Mouse (Mus musculus) heart, embryonic 15.5 days (tissue): ENCODE measurements at regions not wholly inside any gene's neighbourhood (a gene's known extent, or its start where the extent isn't known, plus 50 kb on each side); places are given as distances from the start of the nearest gene placed in this dataset.
A peak's percentile ranks its signal among the peaks of the same experiment; 100 is the strongest.

Source experiments
- ATAC-seq: fragments of 200-750 bp; cut with Nextera tagmentation; replicated peaks from 2 replicates; pipeline ENCODE4 v1.8.0; 2017; ENCODE audit warnings: low read depth, moderate TSS enrichment; ENCODE audit not compliant: insufficient number of reproducible peaks, insufficient read depth, low FRiP score
- H3K27ac ChIP-seq: fragments of 300-500 bp; sonication (generic); 2 replicates; pipeline ENCODE4 v1.5.1; 2015; ENCODE audit warnings: mild to moderate bottlenecking, inconsistent platforms
- H3K27me3 ChIP-seq: fragments of 300-500 bp; sonication (generic); 2 replicates; pipeline ENCODE4 v1.6.1; 2015; ENCODE audit warnings: inconsistent platforms
- H3K36me3 ChIP-seq: fragments of 300-500 bp; sonication (generic); 2 replicates; pipeline ENCODE4 v1.6.1; 2015; ENCODE audit warnings: mild to moderate bottlenecking, inconsistent platforms
- H3K4me1 ChIP-seq: fragments of 300-500 bp; sonication (generic); replicated peaks from 2 replicates; pipeline ENCODE4 v1.6.1; 2015; ENCODE audit warnings: inconsistent platforms
- H3K4me2 ChIP-seq: fragments of 300-500 bp; sonication (generic); 2 replicates; pipeline ENCODE4 v1.6.1; 2015; ENCODE audit warnings: inconsistent platforms, mild to moderate bottlenecking, moderate library complexity
- H3K4me3 ChIP-seq: fragments of 300-500 bp; sonication (generic); 2 replicates; pipeline ENCODE4 v1.5.1; 2015; ENCODE audit warnings: mild to moderate bottlenecking, inconsistent platforms
- H3K9ac ChIP-seq: fragments of 300-500 bp; sonication (generic); 2 replicates; pipeline ENCODE4 v1.6.1; 2015; ENCODE audit warnings: mild to moderate bottlenecking, inconsistent platforms
- H3K9me3 ChIP-seq: fragments of 300-500 bp; sonication (generic); replicated peaks from 2 replicates; pipeline ENCODE4 v1.6.1; 2016; ENCODE audit warnings: inconsistent platforms
- WGBS: fragments of 180-500 bp; shearing (Covaris S2); methylation state at CpG from one replicate; pipeline ENCODE4 v1.1.7; 2015; ENCODE audit warnings: mixed read lengths; 5-methylcytosine and 5-hydroxymethylcytosine counted together

DNA sequence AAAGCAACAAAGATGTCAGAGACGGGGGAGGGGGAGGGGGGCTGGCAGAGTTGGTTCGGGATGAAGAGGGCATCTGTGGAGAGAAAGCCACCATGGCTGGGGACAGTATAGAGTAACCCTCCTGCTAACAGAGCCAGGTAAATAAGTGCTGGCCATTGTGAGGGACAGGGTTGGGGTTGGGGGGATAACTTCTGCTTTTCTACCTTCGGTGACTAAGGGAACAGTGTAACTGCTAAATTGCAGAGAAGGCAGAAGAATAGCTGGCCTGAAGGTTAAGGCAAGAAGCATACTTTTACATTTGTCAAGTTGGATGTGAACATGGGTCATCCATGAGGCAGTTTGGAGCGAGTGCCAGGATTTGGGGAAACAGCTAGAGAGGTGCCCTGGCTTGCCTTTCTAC is 395.1 kb downstream of the H2al1j start:
- no peaks in the 10 kb centered on the region for H3K27me3 ChIP-seq
- H3K27ac ChIP-seq = no peak overlapping the region
- H3K36me3 ChIP-seq = no peaks in the 10 kb centered on the region
- no peak for ATAC-seq
- H3K4me1 ChIP-seq = no peaks in the 10 kb centered on the region; the same call in 1 of the 2 replicates
- no peak overlapping the region for H3K9ac ChIP-seq
- WGBS = 71% methylated on average over 4 of the region's 4 CpGs
- H3K4me3 ChIP-seq = no peak overlapping the region
- H3K4me2 ChIP-seq = no peak overlapping the region
- no peaks in the 10 kb centered on the region for H3K9me3 ChIP-seq

DNA sequence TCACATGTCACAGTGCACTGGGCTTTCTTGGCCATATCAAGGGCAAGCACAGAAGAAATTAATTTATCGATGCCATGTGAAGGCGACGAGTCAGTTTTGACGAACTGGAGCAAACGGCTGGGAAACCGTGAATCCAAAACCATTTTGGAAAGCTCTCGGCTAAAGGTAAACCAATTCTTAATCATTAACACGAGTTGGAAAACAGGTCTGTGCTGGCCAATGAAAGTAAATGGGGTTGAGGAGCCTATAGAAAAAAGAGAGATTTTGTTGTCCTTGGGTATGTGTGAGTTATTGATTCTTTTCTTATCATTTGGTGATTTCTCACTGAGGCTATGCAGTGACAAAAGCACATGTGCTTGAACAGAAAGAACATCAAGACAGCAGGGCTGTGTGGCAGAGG is 397.1 kb downstream of the H2al1j start:
- Histone ChIP-seq H3K27me3 (no peaks in the 10 kb centered on the region), H3K4me3 (no peak overlapping the region), H3K36me3 (no peaks in the 10 kb centered on the region), H3K4me2 (no peak overlapping the region), H3K4me1 (peaks cover 3% of the 10 kb centered on the region; the same call in 1 of the 2 replicates), H3K9ac (no peak overlapping the region), H3K9me3 (no peaks in the 10 kb centered on the region), H3K27ac (no peak overlapping the region)
- no peak for ATAC-seq
- 90% methylated on average over 8 of the region's 8 CpGs for WGBS

GRCm38 (mm10) chrX:11726524-11727231 is 399.1 kb downstream of the H2al1j start:
- Histone ChIP-seq H3K9ac (no peak overlapping the region), H3K27ac (no peak overlapping the region), H3K36me3 (no peaks in the 10 kb centered on the region), H3K27me3 (no peaks in the 10 kb centered on the region), H3K4me3 (no peak overlapping the region), H3K9me3 (no peaks in the 10 kb centered on the region), H3K4me1 (0 out of 2 replicates have a peak, but pooled peaks cover 3% of the 10 kb centered on the region), H3K4me2 (no peak overlapping the region)
- 44% methylated on average over 8 of the region's 8 CpGs for WGBS
- no peak for ATAC-seq

- Histone ChIP-seq H3K9me3 (no peaks in the 10 kb centered on the region), H3K27ac (no peak overlapping the region), H3K27me3 (no peaks in the 10 kb centered on the region), H3K9ac (no peak overlapping the region), H3K4me3 (no peak overlapping the region), H3K4me2 (no peak overlapping the region), H3K36me3 (no peaks in the 10 kb centered on the region), H3K4me1 (0 out of 2 replicates have a peak, but pooled peaks cover 3% of the 10 kb centered on the region)
- ATAC-seq = no peak
- WGBS = 58% methylated on average over 4 of the region's 4 CpGs
These were observed 400.9 kb downstream of the H2al1j start for GRCm38 (mm10) chrX:11728481-11728880.

DNA sequence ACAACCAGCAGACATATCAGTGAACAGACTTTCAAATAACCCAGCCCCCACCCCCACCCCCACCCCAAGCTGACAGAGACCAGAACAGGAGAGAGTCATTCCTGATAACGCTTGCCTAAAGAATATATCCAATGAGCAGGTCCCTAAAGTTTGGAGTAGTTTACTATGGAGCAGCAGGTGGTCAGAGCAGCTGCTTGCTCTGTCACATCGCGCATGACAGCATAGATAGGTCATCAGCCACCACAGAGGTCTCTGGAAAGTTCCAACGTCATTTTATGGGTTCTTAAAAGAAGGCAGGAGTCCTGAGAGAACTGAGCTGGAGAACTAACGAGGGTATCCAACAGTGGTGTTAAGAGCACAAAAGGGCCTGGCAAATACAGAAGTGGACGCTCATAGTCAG is 402.4 kb downstream of the H2al1j start:
- Histone ChIP-seq H3K27me3 (no peaks in the 10 kb centered on the region), H3K27ac (no peak overlapping the region), H3K9me3 (no peaks in the 10 kb centered on the region), H3K4me2 (no peak overlapping the region), H3K9ac (no peak overlapping the region), H3K36me3 (no peaks in the 10 kb centered on the region), H3K4me3 (no peak overlapping the region), H3K4me1 (peaks cover 10% of the 10 kb centered on the region)
- ATAC-seq = no peak
- WGBS = 66% methylated on average over 6 of the region's 6 CpGs

DNA sequence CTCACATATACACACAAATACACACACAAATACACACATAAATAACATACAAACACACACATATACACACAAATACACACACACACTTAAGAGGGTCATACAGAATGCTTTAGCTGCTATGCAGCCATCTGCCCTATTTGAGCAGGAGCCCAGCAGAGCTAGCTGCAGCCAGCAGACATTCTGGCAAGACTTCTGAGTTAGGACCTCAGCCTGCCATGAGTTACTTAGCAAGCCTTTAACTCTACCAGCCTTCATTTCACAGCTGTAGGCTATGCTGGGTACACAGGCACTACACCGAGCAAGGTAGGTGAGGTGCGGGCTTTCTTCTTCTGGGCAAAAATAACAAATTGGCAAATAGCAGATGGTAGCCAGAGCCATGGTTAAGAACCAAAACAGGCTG is 404.7 kb downstream of the H2al1j start:
- H3K4me3 ChIP-seq = no peak overlapping the region
- H3K4me2 ChIP-seq = no peak overlapping the region
- ATAC-seq = no peak
- 86% methylated on average over 2 of the region's 2 CpGs for WGBS
- peaks cover 4% of the 10 kb centered on the region; the same call in 1 of the 2 replicates for H3K27me3 ChIP-seq
- H3K9ac ChIP-seq = no peak overlapping the region
- no peak overlapping the region for H3K27ac ChIP-seq
- no peaks in the 10 kb centered on the region for H3K36me3 ChIP-seq
- H3K9me3 ChIP-seq = no peaks in the 10 kb centered on the region
- peaks cover 20% of the 10 kb centered on the region for H3K4me1 ChIP-seq

GRCm38 (mm10) chrX:11734505-11735435 is 407.1 kb downstream of the H2al1j start:
- Histone ChIP-seq H3K36me3 (no peaks in the 10 kb centered on the region), H3K4me1 (peaks cover 16% of the 10 kb centered on the region), H3K27ac (peak overlapping the region; percentile 66), H3K9me3 (no peaks in the 10 kb centered on the region), H3K9ac (no peak overlapping the region), H3K4me2 (no peak overlapping the region), H3K27me3 (peaks cover 8% of the 10 kb centered on the region; the same call in 1 of the 2 replicates), H3K4me3 (no peak overlapping the region)
- 33% methylated on average over 27 of the region's 27 CpGs for WGBS
- peak; percentile 40 for ATAC-seq

DNA sequence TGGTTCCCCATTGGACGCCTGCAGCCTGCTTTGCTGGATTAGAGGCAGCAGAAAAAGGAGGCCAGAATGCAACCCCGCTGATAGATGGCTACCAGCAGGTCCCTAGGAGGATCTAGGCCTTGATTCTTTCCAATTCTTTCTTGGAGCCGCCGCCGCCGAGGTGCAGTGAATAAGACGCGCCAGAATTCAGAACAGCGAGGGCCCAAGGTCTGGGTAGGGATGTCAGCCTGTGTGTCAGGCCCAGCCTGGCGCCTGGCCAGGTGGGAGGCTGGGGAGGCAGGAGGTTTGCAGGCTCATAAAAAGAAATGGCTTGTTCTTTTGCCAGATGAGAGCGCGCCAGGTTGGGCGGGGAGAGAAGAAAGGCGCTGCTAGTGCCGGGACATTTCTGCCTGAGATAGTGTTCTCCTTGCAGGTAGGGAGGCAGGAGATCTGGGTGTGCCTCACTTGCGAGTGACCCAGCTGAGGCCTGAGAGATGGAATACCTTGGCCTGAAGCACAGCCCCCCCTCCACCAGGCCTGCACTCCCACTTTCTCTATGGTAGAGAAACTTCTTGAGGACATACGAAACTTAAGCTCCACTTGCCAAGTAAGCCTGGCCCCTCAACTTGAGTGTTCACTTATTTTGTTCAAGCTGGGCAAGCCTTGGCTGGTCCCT is 408.0 kb downstream of the H2al1j start:
- Histone ChIP-seq H3K36me3 (no peaks in the 10 kb centered on the region), H3K27me3 (peaks cover 8% of the 10 kb centered on the region; the same call in 1 of the 2 replicates), H3K9me3 (no peaks in the 10 kb centered on the region), H3K4me3 (no peak overlapping the region), H3K4me1 (peaks cover 16% of the 10 kb centered on the region), H3K27ac (peak overlapping the region; percentile 66), H3K9ac (no peak overlapping the region), H3K4me2 (no peak overlapping the region)
- WGBS = 20% methylated on average over 17 of the region's 17 CpGs
- peak; percentile 61 for ATAC-seq

- H3K27ac ChIP-seq = no peak overlapping the region
- no peak overlapping the region for H3K4me2 ChIP-seq
- H3K9ac ChIP-seq = no peak overlapping the region
- H3K9me3 ChIP-seq = no peaks in the 10 kb centered on the region
- no peaks in the 10 kb centered on the region for H3K36me3 ChIP-seq
- no peak overlapping the region for H3K4me3 ChIP-seq
- peaks cover 16% of the 10 kb centered on the region for H3K4me1 ChIP-seq
- no peak for ATAC-seq
- 44% methylated on average over 3 of the region's 3 CpGs for WGBS
- peaks cover 8% of the 10 kb centered on the region; the same call in 1 of the 2 replicates for H3K27me3 ChIP-seq
These were observed 408.9 kb downstream of the H2al1j start for GRCm38 (mm10) chrX:11736481-11736880.

- Histone ChIP-seq H3K27me3 (peaks cover 8% of the 10 kb centered on the region; the same call in 1 of the 2 replicates), H3K4me1 (peaks cover 14% of the 10 kb centered on the region), H3K27ac (peak overlapping the region; percentile 12; the same call in 1 of the 2 replicates), H3K36me3 (no peaks in the 10 kb centered on the region), H3K9me3 (no peaks in the 10 kb centered on the region), H3K4me3 (no peak overlapping the region), H3K4me2 (no peak overlapping the region), H3K9ac (no peak overlapping the region)
- 33% methylated on average over 7 of the region's 7 CpGs for WGBS
- ATAC-seq = 0 out of 2 replicates have a peak, but pooled peaks have one; percentile 48
These were observed 411.9 kb downstream of the H2al1j start for GRCm38 (mm10) chrX:11739565-11739964.

- Histone ChIP-seq H3K36me3 (no peaks in the 10 kb centered on the region), H3K4me1 (peaks cover 7% of the 10 kb centered on the region; the same call in 1 of the 2 replicates), H3K27ac (no peak overlapping the region), H3K9me3 (no peaks in the 10 kb centered on the region), H3K4me2 (no peak overlapping the region), H3K4me3 (no peak overlapping the region), H3K27me3 (no peaks in the 10 kb centered on the region), H3K9ac (no peak overlapping the region)
- WGBS = 41% methylated on average over 3 of the region's 3 CpGs
- no peak for ATAC-seq
These were observed 414.2 kb downstream of the Bcor start for GRCm38 (mm10) chrX:11745911-11746310.
